Mouse (Mus musculus): ENCODE data around the gene Arhgdib.

- TF ChIP-seq POLR2A (IDR thresholded peaks at IDR 0.05; ENCODE audit: insufficient read depth, low read depth, low read length) (no peak), CTCF (IDR thresholded peaks at IDR 0.05) (no peak)
Measured at GRCm38 (mm10) chr6:136922080-136922479, 19.6 kb downstream of the Arhgdib start, which contains the start of gene Erp27.

Data from heart, adult 2 months (tissue).